9 mouse cellular contexts compared by ENCODE assay signal in genomic region chr7:43606896-43607742, GRCm38 (mm10). TPM values are rescaled to one million over a fixed set of nuclear protein-coding genes. Genes with fewer than 3 reads are reported as not detected.
DNase-seq lines count a peak whose midpoint lies in the region; ATAC-seq and TF ChIP-seq lines count a peak whose summit lies in the region.
"Had no signal": no experiment of that assay in that cellular context is flagged by ENCODE, and none has a peak within 500 bp of the region (broad histone marks: within the 10 kb centered on the region; RNA-seq: fewer than 3 reads in every experiment).

Gene Zfp819 (plus strand): TSS chr7:43607169.

- peak; percentile 54 for DNase-seq in ES-E14 (ENCODE audit: low read depth, low spot score)
- DNase-seq in c-Kit-positive CD71-negative TER-119-negative erythroid progenitor cells, embryonic 14.5 days (ENCODE audit: low read depth): peak; percentile 28
- peak; percentile 41 to 56 for DNase-seq in frontal cortex, postnatal 25 days (ENCODE audit: low spot score in 2 of 2)
- peak; percentile 78 for DNase-seq in hindbrain, embryonic 14.5 days (ENCODE audit: low spot score)
- DNase-seq in layer of hippocampus, postnatal 10 days (ENCODE audit: low spot score in 2 of 2): peak; percentile 77 to 78
- DNase-seq in thymus, postnatal 25 days: peak; percentile 37

- peak within 1 kb of the TSS; percentile 78 for H3K27ac ChIP-seq in ES-E14 (ENCODE audit: insufficient read depth, low read depth, low read length, poor library complexity, severe bottlenecking)
- no peak within 1 kb of the TSS for H3K27ac ChIP-seq in hindbrain, embryonic 14.5 days
- no peak within 1 kb of the TSS for H3K27ac ChIP-seq in lung, embryonic 15.5 days
- no peak within 1 kb of the TSS for H3K27ac ChIP-seq in olfactory bulb, adult 2 months (ENCODE audit: insufficient read depth, low read depth, low read length)

- peaks cover 9 to 16% of the 10 kb centered on the region in 2 experiments for H3K4me1 ChIP-seq in ES-E14 (ENCODE audit: control insufficient read depth in 2 of 2, insufficient read depth in 2 of 2, low read length in 2 of 2, poor library complexity in 1 of 2)
- no peaks in the 10 kb centered on the region; the same call in 1 of the 2 replicates for H3K4me1 ChIP-seq in hindbrain, embryonic 14.5 days (replicated peaks; ENCODE audit: control insufficient read depth, insufficient read depth, low read length)
- H3K4me1 ChIP-seq in lung, embryonic 15.5 days: 0 out of 2 replicates have a peak, but pooled peaks cover 5% of the 10 kb centered on the region
- H3K4me1 ChIP-seq in olfactory bulb, adult 2 months (ENCODE audit: control insufficient read depth, insufficient read depth, low read length): peaks cover 3% of the 10 kb centered on the region; the same call in 1 of the 2 replicates

- H3K27me3 ChIP-seq in hindbrain, embryonic 14.5 days (ENCODE audit: control insufficient read depth, insufficient read depth, low read length): no peaks in the 10 kb centered on the region
- no peaks in the 10 kb centered on the region for H3K27me3 ChIP-seq in lung, embryonic 15.5 days

- peak within 1 kb of the TSS; percentile 81 for H3K9ac ChIP-seq in ES-E14 (ENCODE audit: insufficient read depth, low read depth, low read length, poor library complexity, severe bottlenecking)
- H3K9ac ChIP-seq in hindbrain, embryonic 14.5 days: peak within 1 kb of the TSS; percentile 50
- peak within 1 kb of the TSS; percentile 24 for H3K9ac ChIP-seq in lung, embryonic 15.5 days

- TF ChIP-seq CTCF in olfactory bulb, adult 2 months (IDR thresholded peaks at IDR 0.05; ENCODE audit: insufficient read depth, low read depth, low read length): no peak

- no peak for TF ChIP-seq POLR2A in olfactory bulb, adult 2 months (IDR thresholded peaks at IDR 0.05; ENCODE audit: insufficient read depth, low read depth, low read length)

- H3K9me3 ChIP-seq in ES-E14 (ENCODE audit: control insufficient read depth, insufficient read depth, low read depth, low read length): no peaks in the 10 kb centered on the region
- no peaks in the 10 kb centered on the region for H3K9me3 ChIP-seq in hindbrain, embryonic 14.5 days (ENCODE audit: control insufficient read depth, low read length)
- no peaks in the 10 kb centered on the region for H3K9me3 ChIP-seq in lung, embryonic 15.5 days

- peaks cover 7% of the 10 kb centered on the region; the same call in 1 of the 2 replicates for H3K36me3 ChIP-seq in ES-E14 (ENCODE audit: control insufficient read depth, insufficient read depth, low read length, poor library complexity, severe bottlenecking)
- no peaks in the 10 kb centered on the region for H3K36me3 ChIP-seq in hindbrain, embryonic 14.5 days (replicated peaks; ENCODE audit: control insufficient read depth, insufficient read depth)
- H3K36me3 ChIP-seq in lung, embryonic 15.5 days: no peaks in the 10 kb centered on the region

- WGBS in hindbrain, embryonic 14.5 days: 17% methylated on average over 41 of the region's 41 CpGs
- 13% methylated on average over 41 of the region's 41 CpGs for WGBS in lung, embryonic 15.5 days
- 13% methylated on average over 41 of the region's 41 CpGs for WGBS in olfactory bulb, adult 2 months

- H3K4me3 ChIP-seq in ES-E14 (ENCODE audit: insufficient read depth in 1 of 2, low read depth in 1 of 2, low read length in 2 of 2, poor library complexity in 1 of 2, severe bottlenecking in 1 of 2): peak within 1 kb of the TSS; percentile 71 to 86
- H3K4me3 ChIP-seq in hindbrain, embryonic 14.5 days (replicated peaks; ENCODE audit: low read length): peak within 1 kb of the TSS; percentile 36
- H3K4me3 ChIP-seq in lung, embryonic 15.5 days: peak within 1 kb of the TSS; percentile 40
- peak within 1 kb of the TSS; percentile 28 for H3K4me3 ChIP-seq in olfactory bulb, adult 2 months (ENCODE audit: insufficient read depth, low read depth, low read length)
- H3K4me3 ChIP-seq: erythroblast, embryonic 14.5 days had no signal

- peak within 1 kb of the TSS; percentile 69 for H3K4me2 ChIP-seq in hindbrain, embryonic 14.5 days (replicated peaks)
- H3K4me2 ChIP-seq in lung, embryonic 15.5 days: peak within 1 kb of the TSS; percentile 77

- peak; percentile 90 for ATAC-seq in hindbrain, embryonic 14.5 days (ENCODE audit: low FRiP score)
- peak; percentile 90; the same call in 1 of the 2 replicates for ATAC-seq in lung, embryonic 15.5 days (ENCODE audit: borderline replicate concordance, extremely low read depth, low FRiP score, low TSS enrichment)

- in situ Hi-C loops in ES-E14 (cut with MboI; ENCODE audit: low sequenced_read_pairs in 2 of 2, unreplicated experiment in 2 of 2): no loop called here

TF ChIP-seq in ES-E14, 5 proteins besides CTCF, POLR2A, EP300 and RAD21:
- TF ChIP-seq CHD2 (IDR thresholded peaks at IDR 0.05; ENCODE audit: low read depth, low read length) (no peak), ZNF384 (IDR thresholded peaks at IDR 0.05; ENCODE audit: low read depth, low read length) (no peak), ZC3H11A (IDR thresholded peaks at IDR 0.05; ENCODE audit: borderline replicate concordance, low read depth, low read length) (no peak), MAFK (IDR thresholded peaks at IDR 0.05; ENCODE audit: insufficient read depth, low read depth, low read length) (no peak), HCFC1 (IDR thresholded peaks at IDR 0.05; ENCODE audit: borderline replicate concordance, insufficient read depth, low read length) (no peak)

RNA-seq across cellular contexts. Expression of gene Zfp819, which starts in this region (rescaled TPM):
- total RNA-seq in ES-E14 (2012; rRNA removed): 13.0 and 17.7 TPM in 2 replicates
- polyA plus RNA-seq in hindbrain, embryonic 14.5 days (2014; fragmentation: Nextera tagmentation; extraction: Ambion mirVana): 0.57 and 1.0 TPM in 2 replicates
- under 1 TPM in 1 of 2 experiments, not detected in 1; 0.36 TPM for total RNA-seq in layer of hippocampus, postnatal 10 days (2021)
- polyA plus RNA-seq in lung, embryonic 15.5 days (2015; fragmentation: Nextera tagmentation; extraction: Ambion mirVana): 0.15 and 0.33 TPM in 2 replicates
- polyA plus RNA-seq in olfactory bulb, adult 2 months (2012; ENCODE audit: insufficient read depth, insufficient read length, low replicate concordance, missing spikeins): not detected in 2 replicates

Comparison
In these comparisons a context has a peak if more than half of its experiments do, and no peak if none do; other contexts are left out.
1. RNA of gene Zfp819 (total RNA-seq): 13.0 to 17.7 TPM in ES-E14; 0.36 TPM in layer of hippocampus, postnatal 10 days; every median in the first group is over 10 times any median in the second.
2. Peak in DNase-seq in layer of hippocampus, postnatal 10 days; RNA of the gene not detected or under 1 TPM.
3. Peak in ATAC-seq, H3K4me3 ChIP-seq, H3K9ac ChIP-seq and H3K4me2 ChIP-seq in lung, embryonic 15.5 days; RNA of the gene not detected or under 1 TPM.
4. DNase-seq: peak in every context shown above with its lines; median percentile 78 in hindbrain, embryonic 14.5 days; 78 in layer of hippocampus, postnatal 10 days; 54 in ES-E14; 48 in frontal cortex, postnatal 25 days; 37 in thymus, postnatal 25 days; 28 in c-Kit-positive CD71-negative TER-119-negative erythroid progenitor cells, embryonic 14.5 days.
5. H3K4me3 ChIP-seq: peak in every context shown above with its lines; median percentile 78 in ES-E14; 40 in lung, embryonic 15.5 days; 36 in hindbrain, embryonic 14.5 days; 28 in olfactory bulb, adult 2 months.
6. H3K9ac ChIP-seq: peak in every context shown above with its lines; median percentile 81 in ES-E14; 50 in hindbrain, embryonic 14.5 days; 24 in lung, embryonic 15.5 days.